Mouse (Mus musculus) frontal cortex, adult (tissue): Measurements from ENCODE around the gene Gm6377.

Experiments
- ATAC-seq: cut with Nextera tagmentation; 2 replicates; pipeline ENCODE4 v1.9.2; 2017; ENCODE audit warnings: mild to moderate bottlenecking, moderate library complexity, mixed read lengths; ENCODE audit not compliant: low TSS enrichment

Gm6377 gene

GRCm38 (mm10) chrX:109196468-109196867 is at the start of gene Gm6377:
Gm6377 (plus strand) TSS chrX:109196756.
- no peak for ATAC-seq

DNA sequence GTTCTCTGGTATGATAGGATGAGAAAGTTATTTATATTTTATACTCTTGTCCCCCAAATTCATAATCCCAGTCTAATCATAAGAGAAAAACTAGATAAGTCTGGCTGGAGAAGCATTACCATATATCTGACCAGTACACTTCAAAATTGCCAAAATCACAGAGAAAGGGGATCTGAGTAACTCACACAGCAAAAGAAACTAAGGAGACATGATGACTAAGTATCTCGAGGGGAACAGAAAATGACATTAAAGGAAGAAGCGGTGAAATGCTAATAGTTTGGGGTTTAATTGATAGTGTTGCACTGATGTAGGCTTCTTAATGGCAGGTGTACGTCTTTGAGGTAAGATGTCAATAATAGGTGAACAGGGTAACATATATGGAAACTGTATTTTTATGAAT is 49.4 kb upstream of the Gm6377 start:
- ATAC-seq: no peak

- no peak for ATAC-seq
Measured at GRCm38 (mm10) chrX:109151228-109151627, 45.3 kb upstream of the Gm6377 start.

- ATAC-seq: no peak
Measured at GRCm38 (mm10) chrX:109160326-109160725, 36.2 kb upstream of the Gm6377 start.

- ATAC-seq: no peak
Measured at GRCm38 (mm10) chrX:109160901-109161300, 35.7 kb upstream of the Gm6377 start.

- ATAC-seq: no peak
Measured at GRCm38 (mm10) chrX:109175038-109175437, 21.5 kb upstream of the Gm6377 start.

DNA sequence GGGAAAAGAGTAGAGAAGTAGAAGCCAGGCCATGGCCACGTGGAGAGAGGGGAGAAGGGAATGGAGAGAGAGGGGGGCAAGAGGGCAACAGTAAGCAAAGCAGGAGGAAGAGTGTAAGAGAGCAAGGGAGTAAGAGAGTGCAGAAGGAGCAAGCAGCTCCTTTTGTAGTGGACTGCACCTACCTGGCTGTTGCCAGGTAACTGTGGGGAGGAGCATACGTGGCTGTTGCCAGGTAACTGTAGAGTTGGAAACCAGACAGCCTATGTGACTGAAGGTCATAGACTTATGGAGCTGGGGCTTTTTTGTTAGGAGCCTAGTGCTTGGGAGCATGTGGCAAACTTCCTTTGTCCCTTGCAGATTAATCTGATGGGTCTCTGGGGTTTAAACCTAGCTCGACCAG is 21.1 kb upstream of the Gm6377 start:
- ATAC-seq: no peak

GRCm38 (mm10) chrX:109184706-109185478 is 11.7 kb upstream of the Gm6377 start:
- ATAC-seq: no peak

DNA sequence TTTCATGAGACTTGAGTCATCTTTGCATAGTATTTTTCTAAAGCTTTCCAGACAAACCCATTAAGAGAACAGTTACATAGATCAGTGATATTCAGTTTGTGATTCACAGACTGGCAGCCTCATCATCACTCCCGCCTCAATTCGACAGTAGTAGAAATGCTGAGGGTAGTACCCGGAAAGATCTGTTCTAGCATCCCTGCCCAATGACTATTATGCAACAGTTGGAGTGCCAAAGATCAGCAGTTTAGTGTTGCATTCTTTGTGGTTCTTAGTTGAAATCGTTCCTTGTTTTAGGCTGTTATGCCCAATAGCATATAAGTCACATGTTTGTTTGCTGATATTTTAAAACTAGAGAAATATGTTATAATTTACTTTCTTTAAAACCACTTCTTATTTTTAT is 6.9 kb upstream of the Gm6377 start:
- ATAC-seq: no peak

DNA sequence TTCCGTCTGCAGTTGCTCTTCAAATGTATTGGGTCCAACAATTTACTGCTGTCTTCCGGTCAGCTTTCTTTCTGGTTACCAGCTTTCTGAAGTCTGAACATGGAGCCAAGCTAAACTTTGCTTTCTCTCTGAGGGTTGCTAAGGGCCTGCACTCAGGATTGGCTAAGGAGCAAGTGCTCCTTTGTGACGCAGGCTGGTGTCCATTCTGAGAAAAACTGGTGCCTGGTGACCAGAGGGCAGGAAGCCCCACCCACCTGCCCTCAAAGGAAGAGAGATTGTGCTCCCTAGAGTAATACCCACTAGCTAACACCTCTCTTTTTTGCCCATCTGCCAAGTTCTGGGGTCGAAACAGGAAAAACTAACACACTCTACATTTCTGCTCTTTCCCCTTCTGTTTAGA is 5.6 kb upstream of the Gm6377 start:
- no peak for ATAC-seq

GRCm38 (mm10) chrX:109191436-109191835 is 5.1 kb upstream of the Gm6377 start:
- ATAC-seq: no peak

DNA sequence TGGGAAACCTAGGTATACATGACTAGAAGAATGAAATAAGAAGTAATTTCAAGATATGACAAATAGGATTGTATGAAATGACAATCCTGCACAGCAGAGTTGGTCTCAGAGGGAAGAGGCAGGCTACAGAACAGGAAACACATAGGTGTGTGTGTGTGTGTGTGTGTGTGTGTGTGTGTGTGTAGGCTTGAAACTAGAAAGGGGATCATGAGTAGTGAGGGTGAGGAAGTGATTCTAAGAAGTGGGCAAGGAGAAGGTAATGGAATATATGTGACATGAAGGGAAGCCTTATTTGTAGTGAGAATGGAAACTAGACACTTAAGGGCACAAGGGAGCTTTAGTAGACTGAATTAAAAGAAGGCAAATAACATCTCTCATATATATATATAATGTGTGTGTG is 11.3 kb downstream of the Gm6377 start:
- no peak for ATAC-seq

GRCm38 (mm10) chrX:109228720-109229119 is 32.2 kb downstream of the Gm6377 start:
- ATAC-seq: no peak

GRCm38 (mm10) chrX:109235383-109236036 is 39.0 kb downstream of the Gm6377 start:
- ATAC-seq: no peak

DNA sequence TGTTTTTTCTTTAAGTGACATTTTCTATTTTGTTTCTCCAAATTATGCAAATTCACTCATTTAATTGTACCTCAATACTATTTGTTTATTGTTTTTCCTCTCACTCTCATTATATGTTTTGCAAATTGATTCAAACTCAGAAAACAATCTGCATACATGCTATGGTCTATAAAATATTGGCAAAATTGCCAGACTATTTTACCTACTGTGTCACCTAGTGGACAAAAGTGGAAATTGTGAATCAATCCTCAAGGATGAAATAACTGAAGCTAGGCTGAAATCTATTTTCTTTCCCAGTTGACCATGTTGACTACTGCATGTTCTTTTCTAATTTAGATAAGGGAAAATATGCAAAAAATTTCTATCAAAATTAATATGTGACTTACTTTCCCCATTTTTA is 41.6 kb downstream of the Gm6377 start:
- no peak for ATAC-seq
